Mouse (Mus musculus) midbrain, embryonic 11.5 days (tissue): Measurements from ENCODE around the gene Itprid2. TPM values are rescaled to one million over a fixed set of nuclear protein-coding genes. Genes with fewer than 3 reads are reported as not detected.

Experiments
- ATAC-seq: fragments of 200-750 bp; cut with Nextera tagmentation; 2 replicates; pipeline ENCODE4 v1.8.0; 2017; ENCODE audit warnings: moderate TSS enrichment, moderate library complexity; ENCODE audit not compliant: low FRiP score
- DNase-seq: peaks from one replicate; pipeline ENCODE4 v3.0.0; 2015; ENCODE audit warnings: low spot score; ENCODE audit errors: missing footprints
- H3K27ac ChIP-seq: fragments of 300-500 bp; sonication (generic); 2 replicates; pipeline ENCODE4 v1.5.1; 2014; ENCODE audit warnings: low read depth, low read length
- H3K27me3 ChIP-seq: fragments of 300-500 bp; sonication (generic); 2 replicates; pipeline ENCODE4 v1.6.1; 2014; ENCODE audit warnings: mild to moderate bottlenecking, low read length, moderate library complexity, mixed read lengths; ENCODE audit not compliant: control insufficient read depth, insufficient read depth
- H3K36me3 ChIP-seq: fragments of 300-500 bp; sonication (generic); 2 replicates; pipeline ENCODE4 v1.6.1; 2014; ENCODE audit warnings: mild to moderate bottlenecking, low read length, moderate library complexity, mixed read lengths; ENCODE audit not compliant: control insufficient read depth, insufficient read depth
- H3K4me1 ChIP-seq: fragments of 300-500 bp; sonication (generic); 2 replicates; pipeline ENCODE4 v1.6.1; 2014; ENCODE audit warnings: low read length; ENCODE audit not compliant: control insufficient read depth, insufficient read depth
- H3K4me2 ChIP-seq: fragments of 300-500 bp; sonication (generic); 2 replicates; pipeline ENCODE4 v1.6.1; 2014; ENCODE audit warnings: mild to moderate bottlenecking, moderate library complexity
- H3K4me3 ChIP-seq: fragments of 300-500 bp; sonication (generic); 2 replicates; pipeline ENCODE4 v1.5.1; 2014; ENCODE audit warnings: low read depth, low read length
- H3K9ac ChIP-seq: fragments of 300-500 bp; sonication (generic); 2 replicates; pipeline ENCODE4 v1.6.1; 2014; ENCODE audit warnings: low read length
- H3K9me3 ChIP-seq: fragments of 300-500 bp; sonication (generic); 2 replicates; pipeline ENCODE4 v1.6.1; 2016; ENCODE audit warnings: low read length; ENCODE audit not compliant: control insufficient read depth
- WGBS: fragments of 180-500 bp; shearing (Covaris S2); extraction: QIAGEN DNeasy Blood & Tissue Kit; methylation state at CpG from one replicate; pipeline ENCODE4 v1.1.7; 2014; 5-methylcytosine and 5-hydroxymethylcytosine counted together
- polyA plus RNA-seq: library from polyadenylated mRNA; unstranded; fragments of >200 nt; fragmentation: Nextera tagmentation; extraction: Ambion mirVana; gene quantifications from 2 replicates; pipeline ENCODE4 v1.2.1, GENCODE M21; 2014

Itprid2 gene
- polyA plus RNA-seq, 1 experiment from 2014 or later, result 6.1 TPM

DNA sequence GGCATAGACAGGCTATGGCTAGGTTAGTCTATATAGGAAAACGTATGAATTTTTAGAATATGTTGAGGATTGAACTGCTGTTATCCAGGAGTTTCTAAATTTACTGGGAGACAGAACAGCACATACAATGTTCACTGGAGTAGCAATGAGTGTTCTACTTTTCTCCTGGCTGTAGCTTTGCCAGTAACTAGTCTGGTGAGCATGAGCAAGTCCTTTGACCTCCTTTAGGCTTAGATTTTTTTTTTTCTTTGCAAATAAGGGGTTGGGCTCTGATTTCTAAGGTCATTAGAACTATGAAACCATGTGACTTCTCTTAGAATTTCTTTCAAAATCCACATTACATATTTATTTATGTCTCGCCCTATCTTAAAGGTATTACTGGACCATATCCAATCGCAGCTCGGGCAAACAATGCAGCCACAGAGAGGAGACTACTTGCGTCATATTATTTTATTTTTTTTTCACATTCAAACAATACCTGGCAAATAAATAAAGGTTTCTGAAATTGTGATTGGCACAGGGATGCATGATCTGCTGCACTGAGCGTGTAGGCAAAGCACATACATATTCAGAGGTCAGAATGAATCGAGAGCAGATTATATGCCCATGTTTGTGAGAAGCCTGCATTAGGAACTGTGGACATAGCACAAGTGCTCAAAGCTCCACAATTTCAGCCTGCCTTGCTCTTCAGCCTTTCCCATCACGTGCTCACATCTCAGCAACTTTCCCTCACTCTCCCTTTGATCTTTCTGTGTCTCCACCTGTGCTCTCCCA, 26.7 kb upstream of the Itprid2 start:
- Histone ChIP-seq H3K4me2 (no peak overlapping the region), H3K4me3 (no peak overlapping the region), H3K27me3 (no peaks in the 10 kb centered on the region), H3K4me1 (no peaks in the 10 kb centered on the region), H3K27ac (no peak overlapping the region), H3K9ac (no peak overlapping the region), H3K36me3 (no peaks in the 10 kb centered on the region), H3K9me3 (no peaks in the 10 kb centered on the region)
- ATAC-seq, result no peak
- no peak for DNase-seq
- WGBS, result 85% methylated on average over 8 of the region's 8 CpGs

DNA sequence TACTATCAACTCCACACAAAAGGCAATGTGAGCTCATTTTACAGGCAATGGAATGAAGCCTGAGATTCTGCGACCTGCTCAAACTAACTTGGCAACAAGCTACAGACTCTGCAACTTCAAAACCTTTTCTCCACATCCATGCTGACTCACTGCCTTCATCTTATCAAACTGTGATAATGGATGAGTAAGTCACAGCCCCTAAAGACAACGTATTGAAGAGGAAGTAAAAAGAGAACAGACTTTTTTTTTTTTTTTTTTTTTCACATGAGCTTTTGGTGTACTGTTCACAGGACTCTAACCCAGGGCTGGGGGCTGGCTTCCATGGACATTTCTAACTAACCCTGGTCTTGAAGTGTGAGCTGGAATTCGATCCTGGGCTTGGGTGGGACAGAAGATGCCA, 24.3 kb upstream of the Itprid2 start:
- H3K27me3 ChIP-seq, result no peaks in the 10 kb centered on the region
- no peaks in the 10 kb centered on the region for H3K9me3 ChIP-seq
- no peak for ATAC-seq
- WGBS, result 83% methylated on average over 3 of the region's 3 CpGs
- H3K4me2 ChIP-seq, result no peak overlapping the region
- no peaks in the 10 kb centered on the region for H3K4me1 ChIP-seq
- no peaks in the 10 kb centered on the region for H3K36me3 ChIP-seq
- no peak overlapping the region for H3K4me3 ChIP-seq
- no peak overlapping the region for H3K9ac ChIP-seq
- no peak for DNase-seq
- no peak overlapping the region for H3K27ac ChIP-seq

DNA sequence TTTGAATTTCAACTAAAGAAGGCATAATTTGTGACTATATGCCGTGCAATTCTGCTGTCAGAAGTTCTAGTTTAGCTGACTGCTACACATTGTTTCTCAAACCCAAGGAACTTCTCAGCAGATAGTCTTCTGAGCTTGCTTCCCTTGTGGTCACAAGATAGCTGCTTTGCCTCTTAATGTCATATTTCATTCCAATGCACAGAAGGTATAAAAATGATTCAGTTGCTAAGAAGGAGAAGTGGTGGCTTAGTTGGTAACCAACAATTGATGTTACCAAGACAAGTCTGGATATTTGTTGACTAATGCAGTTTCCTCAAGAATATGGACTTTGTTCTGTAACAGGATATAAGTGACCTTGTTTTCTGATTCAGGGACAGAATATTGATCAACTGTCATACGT, 17.0 kb upstream of the Itprid2 start:
- no peak overlapping the region for H3K27ac ChIP-seq
- DNase-seq (no peak), ATAC-seq (no peak)
- H3K4me2 ChIP-seq, result no peak overlapping the region
- H3K9me3 ChIP-seq, result no peaks in the 10 kb centered on the region
- H3K4me1 ChIP-seq, result no peaks in the 10 kb centered on the region
- H3K27me3 ChIP-seq, result no peaks in the 10 kb centered on the region
- no peaks in the 10 kb centered on the region for H3K36me3 ChIP-seq
- no peak overlapping the region for H3K4me3 ChIP-seq
- no peak overlapping the region for H3K9ac ChIP-seq
- WGBS, result 93% methylated on average over 2 of the region's 2 CpGs

DNA sequence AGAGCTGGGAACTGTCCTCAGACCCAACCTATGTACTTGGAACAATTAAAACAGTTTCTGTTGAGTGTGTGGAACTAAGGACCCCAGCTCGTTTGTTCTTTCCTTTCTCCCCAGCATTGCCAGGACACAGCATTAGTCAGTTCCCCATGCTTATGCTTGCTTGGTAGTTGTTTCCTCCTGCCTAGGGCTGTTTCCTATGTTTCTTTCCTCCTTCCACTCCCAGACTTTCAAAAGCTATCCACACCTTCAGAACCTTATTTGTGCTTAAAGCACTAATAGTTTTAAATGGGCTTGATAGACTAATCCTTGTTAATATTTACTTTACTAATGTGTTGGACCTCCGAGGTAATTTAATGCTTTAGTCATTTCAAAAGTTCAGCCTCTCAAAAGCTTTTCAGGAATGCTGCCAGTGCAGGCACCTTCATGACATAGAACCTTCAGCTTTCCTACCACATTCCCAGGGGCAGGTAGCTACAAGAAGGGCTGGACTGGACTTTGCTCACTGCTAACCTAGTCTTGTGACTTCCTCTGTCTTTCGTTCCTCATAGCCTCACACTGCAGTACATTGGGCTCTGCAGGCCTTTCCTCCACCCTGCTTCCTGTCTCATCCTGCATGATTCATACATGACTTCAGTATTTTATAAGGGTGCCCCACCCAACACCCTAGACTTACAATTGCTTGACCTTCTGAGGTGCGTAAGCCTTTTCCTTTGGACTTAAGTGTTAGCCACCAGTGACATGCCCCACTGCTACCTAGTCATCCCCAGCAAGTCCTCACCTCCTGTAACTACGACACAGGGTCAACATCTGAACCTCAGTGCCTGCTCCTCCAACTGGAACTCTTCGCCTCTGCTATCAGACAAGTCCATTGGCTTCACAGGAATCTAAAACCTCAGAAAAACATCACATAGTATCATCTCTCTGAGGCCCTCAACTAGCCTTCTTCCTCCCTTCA, 16.3 kb upstream of the Itprid2 start:
- 84% methylated on average over 6 of the region's 6 CpGs for WGBS

DNA sequence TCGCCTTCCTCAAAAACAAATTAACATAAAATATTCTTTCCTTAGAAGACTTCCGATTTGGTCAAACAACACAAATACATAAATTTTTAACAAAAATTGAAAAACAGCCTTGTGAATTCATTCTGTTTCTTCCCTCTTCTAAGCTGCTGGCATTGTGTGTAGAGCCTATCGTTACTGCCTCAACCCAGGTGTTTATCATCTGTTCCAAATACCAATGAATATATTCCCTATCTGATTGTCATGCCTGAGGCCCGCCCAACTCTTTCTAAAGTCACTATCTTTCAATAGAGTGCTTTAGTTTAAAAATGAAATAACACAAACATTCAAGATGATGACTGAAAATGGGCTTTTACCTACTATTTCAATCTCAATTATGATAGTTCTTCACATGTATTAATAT, 11.9 kb upstream of the Itprid2 start:
- Histone ChIP-seq H3K4me3 (no peak overlapping the region), H3K27me3 (no peaks in the 10 kb centered on the region), H3K4me2 (no peak overlapping the region), H3K36me3 (no peaks in the 10 kb centered on the region), H3K9ac (no peak overlapping the region), H3K27ac (no peak overlapping the region), H3K4me1 (no peaks in the 10 kb centered on the region), H3K9me3 (no peaks in the 10 kb centered on the region)
- ATAC-seq (no peak), DNase-seq (no peak)
- 96% methylated on average over 4 of the region's 4 CpGs for WGBS

More for the DNA sequence above, 16.3 kb upstream of the Itprid2 start:
- DNase-seq (no peak), ATAC-seq (no peak)
- Histone ChIP-seq H3K4me2 (no peak overlapping the region), H3K4me3 (no peak overlapping the region), H3K27me3 (no peaks in the 10 kb centered on the region), H3K27ac (no peak overlapping the region), H3K36me3 (no peaks in the 10 kb centered on the region), H3K9me3 (no peaks in the 10 kb centered on the region), H3K9ac (no peak overlapping the region), H3K4me1 (no peaks in the 10 kb centered on the region)

DNA sequence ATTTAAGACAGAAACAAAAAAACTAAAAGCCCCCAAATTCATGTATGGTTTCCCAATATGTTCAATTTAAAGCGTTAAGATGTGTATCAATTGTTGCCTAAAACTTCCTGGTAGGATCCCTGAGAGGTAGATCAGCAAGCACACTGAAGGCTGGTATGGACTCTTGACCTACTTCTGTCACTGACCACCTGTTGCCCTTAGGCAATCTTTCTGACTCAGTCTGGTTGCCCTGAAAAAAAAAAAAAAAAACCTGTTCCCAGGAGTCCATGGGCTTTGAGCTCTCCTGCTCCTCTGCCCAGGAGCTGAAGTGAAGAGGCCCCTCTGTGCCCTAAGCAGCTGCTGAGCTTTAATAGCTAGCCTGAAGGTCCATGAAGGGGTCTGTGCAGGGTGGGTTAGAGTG, 7.5 kb upstream of the Itprid2 start:
- H3K4me3 ChIP-seq, result no peak overlapping the region
- 61% methylated on average over 1 of the region's 1 CpGs for WGBS
- no peaks in the 10 kb centered on the region for H3K36me3 ChIP-seq

DNA sequence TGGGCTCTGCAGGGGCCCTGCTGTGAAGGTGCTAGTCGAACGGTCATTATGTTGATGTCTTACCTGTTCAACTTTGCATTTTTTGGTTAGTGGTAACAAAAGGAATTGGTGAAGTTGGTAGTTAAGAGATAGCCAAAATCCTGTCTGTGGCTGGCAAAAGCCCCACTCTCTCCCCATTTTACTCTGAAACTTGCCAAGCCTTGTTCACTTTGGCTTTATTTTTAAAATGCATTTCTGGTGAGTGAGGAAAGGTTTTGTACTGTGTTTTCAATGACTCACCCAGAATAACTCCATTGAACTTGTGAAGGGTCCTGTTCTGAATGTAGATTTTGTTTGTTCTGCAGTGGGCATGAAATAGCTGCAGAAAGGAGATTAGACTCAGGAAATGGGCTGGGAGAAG, 4.9 kb upstream of the Itprid2 start:
- DNase-seq (no peak), ATAC-seq (no peak)
- no peaks in the 10 kb centered on the region for H3K27me3 ChIP-seq
- H3K9me3 ChIP-seq, result no peaks in the 10 kb centered on the region
- no peak overlapping the region for H3K9ac ChIP-seq
- WGBS, result 78% methylated on average over 2 of the region's 2 CpGs
- H3K4me3 ChIP-seq, result no peak overlapping the region
- no peak overlapping the region for H3K4me2 ChIP-seq
- no peaks in the 10 kb centered on the region for H3K36me3 ChIP-seq
- no peak overlapping the region for H3K27ac ChIP-seq
- H3K4me1 ChIP-seq, result 0 out of 2 replicates have a peak, but pooled peaks cover 4% of the 10 kb centered on the region

More for the DNA sequence above, 7.5 kb upstream of the Itprid2 start:
- Histone ChIP-seq H3K27me3 (no peaks in the 10 kb centered on the region), H3K9me3 (no peaks in the 10 kb centered on the region), H3K4me1 (no peaks in the 10 kb centered on the region), H3K4me2 (no peak overlapping the region), H3K27ac (no peak overlapping the region), H3K9ac (no peak overlapping the region)
- ATAC-seq (no peak), DNase-seq (no peak)

DNA sequence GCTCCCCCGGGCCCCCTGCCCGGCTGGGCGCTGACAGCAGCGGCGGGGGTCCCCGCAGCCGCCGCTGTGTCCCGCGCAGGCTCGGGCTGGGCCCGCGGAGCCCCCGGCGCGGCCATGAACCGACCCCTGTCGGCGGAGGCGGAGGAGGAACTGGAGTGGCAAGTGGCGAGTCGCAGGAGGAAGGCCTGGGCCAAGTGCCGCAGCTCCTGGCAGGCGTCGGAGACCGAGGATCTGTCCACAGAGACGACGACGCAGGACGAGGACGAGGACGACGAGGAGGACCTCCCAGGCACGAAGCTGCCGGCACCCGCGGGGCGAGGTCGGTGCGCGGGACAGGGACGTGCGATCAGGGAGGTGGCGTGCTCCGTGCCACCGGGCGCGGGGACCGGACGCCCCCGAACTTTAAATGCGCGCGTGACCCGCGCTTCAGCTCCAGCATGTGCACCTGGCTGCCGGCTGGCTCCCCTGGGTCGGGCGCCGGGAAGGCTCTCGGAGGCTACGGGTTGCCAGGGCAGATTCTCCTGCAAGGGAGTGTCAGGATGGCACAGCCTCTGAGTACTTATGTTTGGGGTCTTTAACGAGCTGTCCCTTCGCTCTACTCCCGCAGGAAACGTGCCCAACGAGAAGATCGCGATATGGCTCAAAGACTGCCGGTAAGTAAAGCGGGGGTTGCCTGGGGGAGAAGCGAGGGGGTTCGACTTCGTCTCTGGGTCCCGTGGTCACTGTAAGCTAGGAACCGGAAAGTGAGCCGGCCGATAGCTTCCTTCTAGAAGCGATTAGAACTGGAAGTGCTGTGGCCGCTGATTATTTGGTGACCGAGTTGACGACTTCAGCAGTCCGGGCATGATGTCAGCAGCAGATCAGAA, 507 bp downstream of the Itprid2 start:
- Histone ChIP-seq H3K4me1 (peaks cover 6% of the 10 kb centered on the region), H3K27ac (peak overlapping the region; percentile 30; the same call in 1 of the 2 replicates), H3K36me3 (no peaks in the 10 kb centered on the region), H3K9ac (peak overlapping the region; percentile 79), H3K4me3 (peak overlapping the region; percentile 57), H3K4me2 (peak overlapping the region; percentile 95), H3K27me3 (peaks cover 2% of the 10 kb centered on the region; the same call in 1 of the 2 replicates), H3K9me3 (no peaks in the 10 kb centered on the region)
- under 1% methylated on average over 82 of the region's 83 CpGs for WGBS
- ATAC-seq (peak; percentile 91), DNase-seq (peak; percentile 98)
